Mouse (Mus musculus) cerebellum, postnatal 4 days (tissue): Measurements from ENCODE around the gene Gm20425.

Experiments
- DNase-seq, 2 experiments: peaks; one replicate each; pipeline ENCODE4 v3.0.0; 2022; ENCODE audit warnings: low spot score in 2 of 2, mixed read lengths in 1 of 2

Gm20425 gene

DNA sequence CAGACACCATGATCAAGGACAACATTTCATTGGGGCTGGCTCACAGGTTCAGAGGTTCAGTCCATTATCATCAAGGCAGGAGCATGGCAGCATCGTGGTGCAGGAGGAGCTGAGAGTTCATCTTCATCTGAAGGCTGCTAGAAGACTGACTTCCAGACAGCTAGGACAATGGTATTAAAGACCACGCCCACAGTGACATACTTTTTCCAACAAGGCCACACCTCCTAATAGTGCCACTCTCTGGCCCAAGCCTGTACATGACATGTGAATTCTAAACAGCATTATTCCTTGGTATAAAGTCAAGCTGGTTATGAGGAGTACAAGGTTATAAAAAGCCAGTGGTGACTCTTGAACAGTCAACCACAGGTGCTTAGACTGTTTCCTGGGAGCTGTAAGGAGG, 75.5 kb downstream of the Gm20425 start:
- DNase-seq: no peak

DNA sequence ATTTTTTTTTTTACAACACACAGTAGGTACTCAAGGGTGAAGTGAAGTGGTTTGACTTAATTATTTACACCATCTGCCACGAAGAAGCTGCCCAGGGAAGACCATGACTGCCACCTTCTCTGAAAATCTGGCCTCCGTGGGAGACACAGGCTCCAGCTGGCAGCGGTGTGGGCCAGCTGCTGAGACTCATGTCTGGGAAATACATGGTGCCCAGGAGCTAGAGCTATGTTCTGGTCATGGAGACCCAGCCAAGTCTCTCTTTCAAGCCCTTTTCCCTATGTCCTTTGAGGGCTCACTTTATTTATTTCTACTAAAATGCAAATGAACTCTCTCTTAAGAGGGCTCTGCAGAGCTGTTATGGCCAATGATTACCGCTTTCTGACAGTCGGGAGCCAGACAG, 76.8 kb downstream of the Gm20425 start:
- DNase-seq: peak in 1 of 2 experiments; percentile 60

DNA sequence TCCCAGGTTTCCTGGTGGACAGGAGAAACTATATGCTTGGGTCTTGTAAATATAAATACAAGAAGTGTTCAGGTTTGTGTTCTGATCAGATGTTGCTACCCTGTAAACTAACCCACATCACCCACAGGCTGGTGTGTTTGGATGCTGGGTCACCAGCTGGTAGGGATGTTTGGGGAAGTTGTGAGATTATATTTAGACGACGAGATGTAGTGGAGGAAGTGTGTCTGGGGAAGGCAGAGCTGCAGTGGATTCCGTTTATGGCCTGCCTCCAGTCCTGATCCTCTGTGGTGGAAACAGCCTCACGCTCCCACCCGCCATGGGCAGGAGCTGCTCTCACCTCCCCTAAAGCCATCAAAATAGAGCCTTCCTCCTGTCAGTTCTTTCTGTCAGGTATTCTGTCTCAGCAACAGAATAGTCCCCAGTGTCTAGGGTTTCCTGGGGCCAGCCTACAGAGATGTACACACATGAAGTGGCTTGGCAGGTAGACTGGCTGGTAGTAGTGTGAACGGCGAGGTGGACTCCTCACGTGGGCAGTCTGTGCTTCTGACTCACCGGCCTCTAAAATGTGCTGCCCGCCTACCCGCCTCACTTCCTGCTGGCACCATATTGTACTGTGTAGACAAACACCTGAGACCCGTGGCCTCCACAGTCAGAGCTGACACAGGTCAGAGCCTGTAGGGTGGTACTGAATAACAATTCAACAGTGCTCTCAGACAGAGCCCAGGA, 80.9 kb downstream of the Gm20425 start:
- no peak for DNase-seq

DNA sequence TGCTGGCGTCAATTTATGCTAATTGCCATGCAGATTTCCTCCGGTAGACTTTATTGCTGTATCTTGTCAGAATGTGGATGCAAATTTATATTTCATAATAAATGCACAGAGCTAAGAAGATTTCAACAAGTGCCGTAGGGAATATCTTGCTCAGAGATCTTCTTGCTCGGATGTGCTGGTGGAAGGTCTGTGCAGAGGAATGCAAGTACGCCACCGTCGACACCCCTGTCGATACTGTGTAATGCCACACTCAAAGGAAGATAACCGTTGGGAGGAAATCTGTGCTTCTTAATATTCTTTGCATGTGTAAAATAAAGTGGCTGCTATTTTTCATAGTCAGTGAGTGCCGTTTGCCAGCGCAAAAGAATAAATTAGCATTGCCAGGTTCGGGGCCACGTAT, 83.0 kb downstream of the Gm20425 start:
- DNase-seq: no peak

DNA sequence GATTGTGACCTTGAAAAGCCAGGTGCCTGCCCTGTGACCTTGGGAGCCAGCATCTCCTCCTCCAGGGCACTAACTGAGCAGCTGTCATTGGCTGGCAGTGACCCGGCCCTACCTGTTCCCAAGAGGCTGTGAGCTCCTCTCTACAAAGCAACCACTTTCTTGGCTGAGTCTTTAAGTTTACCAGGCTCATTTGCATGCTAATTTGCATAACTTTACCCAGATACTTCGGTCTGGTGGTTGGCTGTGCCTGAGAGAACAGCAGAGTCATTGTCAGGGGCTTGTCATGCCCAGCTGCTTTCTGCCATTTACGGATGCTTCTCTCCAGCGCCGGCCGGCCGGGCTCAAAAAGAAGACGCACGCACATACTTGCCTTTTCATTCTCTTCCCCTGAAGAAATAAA, 83.4 kb downstream of the Gm20425 start:
- no peak for DNase-seq

DNA sequence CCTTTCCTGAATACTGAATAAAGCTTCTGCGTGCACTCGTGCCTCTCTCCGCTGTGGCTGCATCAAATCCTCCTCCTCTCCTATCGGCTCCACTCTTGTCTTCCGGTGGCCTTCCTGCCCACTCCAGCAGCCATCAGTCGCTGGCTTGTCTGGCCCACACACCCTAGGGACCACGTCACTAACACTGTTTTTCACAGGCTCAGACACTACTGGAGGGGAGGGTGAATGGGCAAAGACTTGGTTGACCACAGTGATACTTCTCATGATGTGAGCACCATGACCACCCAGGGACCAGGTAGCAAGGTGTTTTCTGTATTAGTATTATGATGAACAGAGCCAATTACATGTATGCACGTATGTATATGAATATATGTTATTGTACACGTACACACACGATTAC, 83.8 kb downstream of the Gm20425 start:
- DNase-seq: no peak

DNA sequence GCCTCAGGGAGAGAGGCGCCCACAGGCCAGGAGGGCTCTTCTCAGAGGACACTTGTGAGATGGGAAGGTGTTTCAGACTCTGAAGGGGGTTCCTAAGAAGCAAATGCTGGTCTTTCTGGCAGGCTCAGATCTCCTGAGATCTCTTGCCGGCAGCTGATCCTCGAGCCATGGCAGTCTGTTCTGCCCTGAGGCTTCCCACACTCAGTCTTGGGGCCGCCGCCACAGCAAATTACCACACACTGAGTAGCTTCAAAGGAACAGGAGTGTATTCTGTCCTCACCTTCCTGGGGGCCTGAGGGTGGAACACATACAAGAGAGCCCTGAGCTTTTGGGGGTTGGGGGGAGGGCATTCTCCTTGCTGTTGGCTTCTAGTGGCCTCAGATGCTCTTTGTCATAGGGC, 84.8 kb downstream of the Gm20425 start:
- no peak for DNase-seq

DNA sequence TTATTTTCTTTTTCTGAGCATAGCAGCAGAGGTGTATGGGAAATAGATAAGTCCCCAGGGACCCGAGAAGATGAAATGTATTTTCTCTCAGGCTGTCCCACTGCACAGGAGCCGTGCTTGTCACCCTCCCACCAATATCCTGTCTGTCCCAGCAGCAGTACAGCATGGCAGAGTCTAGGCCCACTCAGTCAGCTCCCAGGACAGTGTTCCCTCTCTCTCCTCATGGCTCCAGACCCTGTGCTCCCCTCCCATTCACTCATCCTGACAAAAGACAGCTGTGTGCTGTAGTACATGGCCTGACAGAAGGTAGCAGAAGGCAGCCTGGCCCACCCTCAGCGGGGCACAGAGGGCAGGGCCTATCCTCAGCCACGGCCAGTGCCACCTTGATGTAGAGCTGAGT, 86.2 kb downstream of the Gm20425 start:
- DNase-seq: no peak

DNA sequence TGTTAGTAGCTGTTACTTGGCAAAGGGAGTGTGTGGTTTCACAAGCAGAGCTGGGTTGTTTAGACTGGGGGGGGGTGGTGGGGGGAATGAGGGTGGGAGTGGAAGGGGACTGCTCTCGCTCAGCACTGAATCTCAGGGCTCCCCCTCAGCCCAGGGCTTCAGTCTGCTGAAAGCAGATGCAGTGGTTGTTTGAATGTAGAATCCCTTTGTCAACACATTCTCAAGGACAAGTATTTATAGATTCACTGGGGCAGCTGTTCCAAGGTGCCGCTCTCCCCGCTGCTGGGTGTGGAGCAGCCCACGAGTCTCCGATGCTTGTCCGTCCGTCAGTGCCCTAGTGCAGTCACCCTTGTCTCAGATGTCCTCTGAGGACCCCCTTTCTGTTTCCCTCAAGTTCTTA, 88.8 kb downstream of the Gm20425 start:
- DNase-seq: no peak

DNA sequence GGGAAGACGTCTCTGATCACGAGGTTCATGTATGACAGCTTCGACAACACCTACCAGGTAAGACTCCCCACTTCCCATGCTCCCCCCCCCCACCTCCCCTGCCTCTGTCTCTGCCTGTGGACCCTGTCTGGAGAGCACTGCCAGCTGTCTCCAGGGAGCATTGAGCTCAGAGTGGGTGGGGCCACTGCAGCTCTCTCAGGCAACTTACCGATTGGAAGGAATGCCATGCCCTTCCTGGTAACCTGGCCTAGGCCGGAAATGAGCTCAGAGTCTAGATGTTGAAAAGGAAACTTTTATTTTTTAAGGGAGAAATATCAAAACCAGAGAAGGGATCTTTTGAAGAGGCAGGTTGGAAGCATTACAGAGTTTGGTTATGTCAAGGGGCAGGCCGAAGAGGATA, 89.7 kb downstream of the Gm20425 start:
- no peak for DNase-seq
